ENCODE assay signal across 8 mouse cellular contexts in genomic region chr12:80644506-80644868, GRCm38 (mm10). TPM values are rescaled to one million over a fixed set of nuclear protein-coding genes. Genes with fewer than 3 reads are reported as not detected.
DNase-seq lines count a peak whose midpoint lies in the region; ATAC-seq and TF ChIP-seq lines count a peak whose summit lies in the region.

No protein-coding gene starts in this region.

- DNase-seq in lung, embryonic 14.5 days: no peak
- no peak for DNase-seq in lung, adult 18-20 months
- DNase-seq in adrenal gland, postnatal 10 days: no peak
- no peak for DNase-seq in urinary bladder, postnatal 36 days (ENCODE audit: low spot score in 2 of 2)

- TF ChIP-seq CTCF in lung, embryonic 14.5 days (IDR thresholded peaks at IDR 0.05; ENCODE audit: low read depth): no peak
- peak; percentile 17; the same call in 1 of the 2 replicates for TF ChIP-seq CTCF in intestine, postnatal 0 days (IDR thresholded peaks at IDR 0.05; ENCODE audit: low read depth)

- H3K9ac ChIP-seq in lung, embryonic 14.5 days: peak overlapping the region; percentile 98
- peak overlapping the region; percentile 98 for H3K9ac ChIP-seq in embryonic facial prominence, embryonic 13.5 days
- peak overlapping the region; percentile 87 for H3K9ac ChIP-seq in intestine, postnatal 0 days (ENCODE audit: low read depth, low read length)
- H3K9ac ChIP-seq in neural tube, embryonic 12.5 days: peak overlapping the region; percentile 73

- H3K27ac ChIP-seq in lung, embryonic 14.5 days (ENCODE audit: low read depth): peak overlapping the region; percentile 94
- no peak overlapping the region for H3K27ac ChIP-seq in embryonic facial prominence, embryonic 13.5 days
- peak overlapping the region; percentile 89 for H3K27ac ChIP-seq in intestine, postnatal 0 days (ENCODE audit: low read depth, low read length)
- no peak overlapping the region for H3K27ac ChIP-seq in neural tube, embryonic 12.5 days

- ATAC-seq in lung, embryonic 14.5 days (ENCODE audit: insufficient read depth): no peak
- ATAC-seq in embryonic facial prominence, embryonic 13.5 days (ENCODE audit: insufficient number of reproducible peaks, insufficient read depth, low FRiP score, low TSS enrichment, low read depth): no peak; the same call in 1 of the 2 replicates
- ATAC-seq in intestine, postnatal 0 days: no peak
- 0 out of 2 replicates have a peak, but pooled peaks have one; percentile 1 for ATAC-seq in neural tube, embryonic 12.5 days (ENCODE audit: low FRiP score, low read depth)
- no peak for ATAC-seq in monocyte, adult 5-6 weeks (replicated peaks; ENCODE audit: insufficient number of reproducible peaks, low FRiP score, low TSS enrichment, poor library complexity, severe bottlenecking)

- H3K4me1 ChIP-seq in lung, embryonic 14.5 days (ENCODE audit: insufficient read depth): peaks cover 19% of the 10 kb centered on the region
- peaks cover 35% of the 10 kb centered on the region for H3K4me1 ChIP-seq in embryonic facial prominence, embryonic 13.5 days
- H3K4me1 ChIP-seq in intestine, postnatal 0 days (replicated peaks; ENCODE audit: control insufficient read depth, insufficient read depth, low read length): no peaks in the 10 kb centered on the region
- peaks cover 28% of the 10 kb centered on the region for H3K4me1 ChIP-seq in neural tube, embryonic 12.5 days

- H3K36me3 ChIP-seq in lung, embryonic 14.5 days (ENCODE audit: insufficient read depth): peaks cover 32% of the 10 kb centered on the region
- H3K36me3 ChIP-seq in embryonic facial prominence, embryonic 13.5 days: peaks cover 24% of the 10 kb centered on the region
- H3K36me3 ChIP-seq in intestine, postnatal 0 days (ENCODE audit: control insufficient read depth, insufficient read depth): peaks cover 20% of the 10 kb centered on the region
- H3K36me3 ChIP-seq in neural tube, embryonic 12.5 days: peaks cover 19% of the 10 kb centered on the region

- no peaks in the 10 kb centered on the region for H3K27me3 ChIP-seq in lung, embryonic 14.5 days (ENCODE audit: insufficient read depth, low read length)
- H3K27me3 ChIP-seq in embryonic facial prominence, embryonic 13.5 days: no peaks in the 10 kb centered on the region
- H3K27me3 ChIP-seq in intestine, postnatal 0 days (replicated peaks; ENCODE audit: control insufficient read depth, insufficient read depth, low read length): no peaks in the 10 kb centered on the region
- H3K27me3 ChIP-seq in neural tube, embryonic 12.5 days (replicated peaks): no peaks in the 10 kb centered on the region

- 6% methylated on average over 18 of the region's 18 CpGs for WGBS in lung, embryonic 14.5 days
- WGBS in embryonic facial prominence, embryonic 13.5 days: 7% methylated on average over 18 of the region's 18 CpGs
- 2% methylated on average over 18 of the region's 18 CpGs for WGBS in intestine, postnatal 0 days
- WGBS in neural tube, embryonic 12.5 days: 8% methylated on average over 18 of the region's 18 CpGs

- H3K4me2 ChIP-seq in lung, embryonic 14.5 days: peak overlapping the region; percentile 95
- H3K4me2 ChIP-seq in embryonic facial prominence, embryonic 13.5 days: peak overlapping the region; percentile 80
- peak overlapping the region; percentile 96 for H3K4me2 ChIP-seq in intestine, postnatal 0 days (replicated peaks; ENCODE audit: low read depth)
- H3K4me2 ChIP-seq in neural tube, embryonic 12.5 days (replicated peaks): peak overlapping the region; percentile 87

- H3K9me3 ChIP-seq in lung, embryonic 14.5 days (ENCODE audit: low read depth, low read length): no peaks in the 10 kb centered on the region
- H3K9me3 ChIP-seq in embryonic facial prominence, embryonic 13.5 days: no peaks in the 10 kb centered on the region
- H3K9me3 ChIP-seq in intestine, postnatal 0 days (ENCODE audit: control insufficient read depth): no peaks in the 10 kb centered on the region
- H3K9me3 ChIP-seq in neural tube, embryonic 12.5 days: no peaks in the 10 kb centered on the region

- peak overlapping the region; percentile 99 for H3K4me3 ChIP-seq in lung, embryonic 14.5 days (ENCODE audit: low read depth, low read length)
- peak overlapping the region; percentile 95 for H3K4me3 ChIP-seq in embryonic facial prominence, embryonic 13.5 days
- H3K4me3 ChIP-seq in intestine, postnatal 0 days (ENCODE audit: low read depth, low read length): peak overlapping the region; percentile 76
- H3K4me3 ChIP-seq in neural tube, embryonic 12.5 days: peak overlapping the region; percentile 85

RNA-seq across cellular contexts. Expression of gene Erh, which starts 0.3 kb away (rescaled TPM):
- 357 and 369 TPM in 2 replicates for polyA plus RNA-seq in lung, embryonic 14.5 days (2014; fragmentation: Nextera tagmentation; extraction: Ambion mirVana)
- polyA plus RNA-seq in embryonic facial prominence, embryonic 13.5 days (2015; fragmentation: Nextera tagmentation; extraction: Ambion mirVana): 316 and 333 TPM in 2 replicates
- polyA plus RNA-seq in intestine, postnatal 0 days (2015; fragmentation: Nextera tagmentation; extraction: Ambion mirVana): 112 and 113 TPM in 2 replicates
- polyA plus RNA-seq in neural tube, embryonic 12.5 days (2016; fragmentation: Nextera tagmentation; extraction: Ambion mirVana): 295 and 298 TPM in 2 replicates
- total RNA-seq in adrenal gland, postnatal 10 days (2021): 10 to 100 TPM; 57.2 to 68.1 TPM
- total RNA-seq in monocyte, adult 5-6 weeks (2017): 27.7 to 31.5 TPM (median 30.9 TPM) in 3 replicates

RNA-seq across cellular contexts. Expression of gene Slc39a9, which starts 0.8 kb away (rescaled TPM):
- 33.9 and 38.2 TPM in 2 replicates for polyA plus RNA-seq in lung, embryonic 14.5 days (2014; fragmentation: Nextera tagmentation; extraction: Ambion mirVana)
- polyA plus RNA-seq in embryonic facial prominence, embryonic 13.5 days (2015; fragmentation: Nextera tagmentation; extraction: Ambion mirVana): 23.4 and 24.2 TPM in 2 replicates
- polyA plus RNA-seq in intestine, postnatal 0 days (2015; fragmentation: Nextera tagmentation; extraction: Ambion mirVana): 34.9 and 35.4 TPM in 2 replicates
- polyA plus RNA-seq in neural tube, embryonic 12.5 days (2016; fragmentation: Nextera tagmentation; extraction: Ambion mirVana): 28.1 and 28.3 TPM in 2 replicates
- 10 to 100 TPM; 33.8 to 38.6 TPM for total RNA-seq in adrenal gland, postnatal 10 days (2021)
- total RNA-seq in monocyte, adult 5-6 weeks (2017): 7.9 to 18.9 TPM (median 8.6 TPM) in 3 replicates

RNA-seq across cellular contexts. Expression of gene Plekhd1, which starts 47.9 kb away (rescaled TPM):
- 2.7 and 4.6 TPM in 2 replicates for polyA plus RNA-seq in lung, embryonic 14.5 days (2014; fragmentation: Nextera tagmentation; extraction: Ambion mirVana)
- polyA plus RNA-seq in embryonic facial prominence, embryonic 13.5 days (2015; fragmentation: Nextera tagmentation; extraction: Ambion mirVana): 0.07 and 0.21 TPM in 2 replicates
- 1.5 and 1.9 TPM in 2 replicates for polyA plus RNA-seq in intestine, postnatal 0 days (2015; fragmentation: Nextera tagmentation; extraction: Ambion mirVana)
- polyA plus RNA-seq in neural tube, embryonic 12.5 days (2016; fragmentation: Nextera tagmentation; extraction: Ambion mirVana): 4.3 and 5.6 TPM in 2 replicates
- under 1 TPM in 1 of 2 experiments, not detected in 1; 0.21 TPM for total RNA-seq in adrenal gland, postnatal 10 days (2021)
- not detected in 3 replicates for total RNA-seq in monocyte, adult 5-6 weeks (2017)

Comparison
In these comparisons a context has a peak if more than half of its experiments do, and no peak if none do; other contexts are left out.
1. H3K27ac ChIP-seq: peak in lung, embryonic 14.5 days (single experiment) and intestine, postnatal 0 days (single experiment); none in embryonic facial prominence, embryonic 13.5 days (single experiment) and neural tube, embryonic 12.5 days (single experiment).
2. Peak in every context shown above with its lines, with median percentiles within 50 percentile points of each other: H3K4me2 ChIP-seq, H3K4me3 ChIP-seq and H3K9ac ChIP-seq.